In genomic region chr8:108496101-108496500, GRCm38 (mm10) we compare ENCODE assay signal across 19 mouse cellular contexts.
A peak's percentile ranks its signal among the peaks of the same experiment; 100 is the strongest.
DNase-seq lines count a peak whose midpoint lies in the region; ATAC-seq and TF ChIP-seq lines count a peak whose summit lies in the region.
"Had no signal": no experiment of that assay in that cellular context is flagged by ENCODE, and none has a peak within 500 bp of the region (broad histone marks: within the 10 kb centered on the region; RNA-seq: fewer than 3 reads in every experiment).

No protein-coding gene starts in this region.

- no peak overlapping the region for H3K4me2 ChIP-seq in forebrain, embryonic 13.5 days
- H3K4me2 ChIP-seq in forebrain, embryonic 11.5 days (ENCODE audit: low read depth, low read length, severe bottlenecking), result no peak overlapping the region
- H3K4me2 ChIP-seq in lung, postnatal 0 days (replicated peaks; ENCODE audit: low read depth, low read length), result no peak overlapping the region
- H3K4me2 ChIP-seq in forebrain, postnatal 0 days (ENCODE audit: low read depth), result no peak overlapping the region
- 0 out of 2 replicates have a peak overlapping the region, but pooled peaks have one; percentile 1 for H3K4me2 ChIP-seq in midbrain, embryonic 15.5 days
- H3K4me2 ChIP-seq: heart, embryonic 13.5 days; liver, embryonic 12.5 days had no signal

- 67% methylated on average over 12 of the region's 12 CpGs for WGBS in forebrain, embryonic 13.5 days
- 86% methylated on average over 12 of the region's 12 CpGs for WGBS in forebrain, embryonic 11.5 days
- WGBS in lung, postnatal 0 days, result 39% methylated on average over 12 of the region's 12 CpGs
- 48% methylated on average over 12 of the region's 12 CpGs for WGBS in forebrain, postnatal 0 days
- WGBS in midbrain, embryonic 15.5 days, result 43% methylated on average over 12 of the region's 12 CpGs

- no peak for TF ChIP-seq CTCF in lung, postnatal 0 days (IDR thresholded peaks at IDR 0.05)
- TF ChIP-seq CTCF in forebrain, postnatal 0 days (IDR thresholded peaks at IDR 0.05; ENCODE audit: low read depth), result no peak

- peak overlapping the region; percentile 31; the same call in 1 of the 2 replicates for H3K27ac ChIP-seq in forebrain, embryonic 13.5 days
- H3K27ac ChIP-seq in forebrain, embryonic 11.5 days (ENCODE audit: low read depth, low read length), result no peak overlapping the region
- H3K27ac ChIP-seq in lung, postnatal 0 days (ENCODE audit: low read length), result no peak overlapping the region
- H3K27ac ChIP-seq in forebrain, postnatal 0 days (ENCODE audit: low read depth, low read length), result no peak overlapping the region
- peak overlapping the region; percentile 74 for H3K27ac ChIP-seq in midbrain, embryonic 15.5 days
- H3K27ac ChIP-seq: heart, embryonic 13.5 days; liver, embryonic 12.5 days had no signal

- H3K9ac ChIP-seq in forebrain, embryonic 13.5 days, result no peak overlapping the region
- no peak overlapping the region for H3K9ac ChIP-seq in forebrain, embryonic 11.5 days (ENCODE audit: low read length)
- H3K9ac ChIP-seq in lung, postnatal 0 days (replicated peaks; ENCODE audit: low read depth), result no peak overlapping the region
- no peak overlapping the region for H3K9ac ChIP-seq in forebrain, postnatal 0 days
- H3K9ac ChIP-seq in midbrain, embryonic 15.5 days, result 0 out of 2 replicates have a peak overlapping the region, but pooled peaks have one; percentile 10
- H3K9ac ChIP-seq: heart, embryonic 13.5 days; liver, embryonic 12.5 days had no signal

- peaks cover 10% of the 10 kb centered on the region for H3K4me1 ChIP-seq in forebrain, embryonic 13.5 days
- no peaks in the 10 kb centered on the region for H3K4me1 ChIP-seq in forebrain, embryonic 11.5 days (replicated peaks; ENCODE audit: control insufficient read depth, insufficient read depth, low read length)
- no peaks in the 10 kb centered on the region for H3K4me1 ChIP-seq in lung, postnatal 0 days (ENCODE audit: insufficient read depth, low read depth, low read length)
- 0 out of 2 replicates have a peak, but pooled peaks cover 9% of the 10 kb centered on the region for H3K4me1 ChIP-seq in forebrain, postnatal 0 days (ENCODE audit: insufficient read depth)
- peaks cover 15% of the 10 kb centered on the region for H3K4me1 ChIP-seq in midbrain, embryonic 15.5 days
- H3K4me1 ChIP-seq: heart, embryonic 13.5 days; liver, embryonic 12.5 days had no signal

- DNase-seq in forebrain, embryonic 11.5 days (ENCODE audit: low spot score), result no peak
- peak; percentile 7 for DNase-seq in lung, postnatal 0 days (ENCODE audit: low spot score)
- DNase-seq in lung, postnatal 10 days, result no peak
- peak; percentile 62 for DNase-seq in forebrain, postnatal 0 days
- no peak for DNase-seq in spleen, postnatal 4 days (ENCODE audit: low spot score in 2 of 2)
- DNase-seq: cerebellum, adult 11 months; cerebellum, postnatal 25 days; gastrocnemius, postnatal 36 days; heart, postnatal 36 days; kidney, adult 11 months; kidney, postnatal 10 days; lung, postnatal 14 days; thymus, adult 2 months had no signal

- no peaks in the 10 kb centered on the region for H3K27me3 ChIP-seq in forebrain, embryonic 13.5 days
- H3K27me3 ChIP-seq in forebrain, embryonic 11.5 days (ENCODE audit: control insufficient read depth, insufficient read depth, low read length), result no peaks in the 10 kb centered on the region
- H3K27me3 ChIP-seq in lung, postnatal 0 days (replicated peaks; ENCODE audit: insufficient read depth, low read length), result no peaks in the 10 kb centered on the region
- H3K27me3 ChIP-seq in forebrain, postnatal 0 days (ENCODE audit: insufficient read depth, low read length), result no peaks in the 10 kb centered on the region; the same call in 1 of the 2 replicates
- no peaks in the 10 kb centered on the region for H3K27me3 ChIP-seq in midbrain, embryonic 15.5 days (replicated peaks)
- H3K27me3 ChIP-seq: CH12.LX; heart, embryonic 13.5 days; liver, embryonic 12.5 days had no signal

- ATAC-seq in forebrain, embryonic 13.5 days, result no peak
- ATAC-seq in forebrain, embryonic 11.5 days (replicated peaks; ENCODE audit: low FRiP score), result no peak
- no peak for ATAC-seq in lung, postnatal 0 days
- ATAC-seq in forebrain, postnatal 0 days, result peak; percentile 68; the same call in 1 of the 2 replicates
- peak; percentile 30; the same call in 1 of the 2 replicates for ATAC-seq in midbrain, embryonic 15.5 days (replicated peaks)
- no peak for ATAC-seq in megakaryocyte progenitor cell, adult 5-6 weeks (replicated peaks; ENCODE audit: poor library complexity)
- ATAC-seq: liver, embryonic 12.5 days had no signal

- H3K4me3 ChIP-seq in forebrain, embryonic 13.5 days, result no peak overlapping the region
- no peak overlapping the region for H3K4me3 ChIP-seq in forebrain, embryonic 11.5 days (ENCODE audit: low read depth, low read length)
- H3K4me3 ChIP-seq in lung, postnatal 0 days (ENCODE audit: low read depth, low read length), result no peak overlapping the region
- H3K4me3 ChIP-seq in forebrain, postnatal 0 days (ENCODE audit: low read depth, low read length), result no peak overlapping the region
- H3K4me3 ChIP-seq in midbrain, embryonic 15.5 days, result no peak overlapping the region
- H3K4me3 ChIP-seq: heart, embryonic 13.5 days; liver, embryonic 12.5 days had no signal

- no peaks in the 10 kb centered on the region for H3K36me3 ChIP-seq in forebrain, embryonic 13.5 days (ENCODE audit: poor library complexity, severe bottlenecking)
- no peaks in the 10 kb centered on the region for H3K36me3 ChIP-seq in forebrain, embryonic 11.5 days (ENCODE audit: control insufficient read depth, insufficient read depth, low read length)
- H3K36me3 ChIP-seq in lung, postnatal 0 days (ENCODE audit: insufficient read depth, low read length), result no peaks in the 10 kb centered on the region
- no peaks in the 10 kb centered on the region for H3K36me3 ChIP-seq in forebrain, postnatal 0 days (ENCODE audit: insufficient read depth)
- H3K36me3 ChIP-seq in midbrain, embryonic 15.5 days (replicated peaks), result no peaks in the 10 kb centered on the region
- H3K36me3 ChIP-seq: heart, embryonic 13.5 days; liver, embryonic 12.5 days had no signal

- TF ChIP-seq EP300 in lung, postnatal 0 days (IDR thresholded peaks at IDR 0.05), result no peak

- H3K9me3 ChIP-seq in forebrain, embryonic 13.5 days (replicated peaks), result no peaks in the 10 kb centered on the region
- no peaks in the 10 kb centered on the region for H3K9me3 ChIP-seq in forebrain, embryonic 11.5 days (ENCODE audit: control insufficient read depth, low read length)
- no peaks in the 10 kb centered on the region for H3K9me3 ChIP-seq in lung, postnatal 0 days (ENCODE audit: low read length)
- H3K9me3 ChIP-seq in forebrain, postnatal 0 days (ENCODE audit: low read length), result no peaks in the 10 kb centered on the region
- H3K9me3 ChIP-seq in midbrain, embryonic 15.5 days, result no peaks in the 10 kb centered on the region
- H3K9me3 ChIP-seq: heart, embryonic 13.5 days; liver, embryonic 12.5 days had no signal

Comparison
In these comparisons a context has a peak if more than half of its experiments do, and no peak if none do; other contexts are left out.
1. ATAC-seq: peak in forebrain, postnatal 0 days (single experiment) and midbrain, embryonic 15.5 days (single experiment); none in forebrain, embryonic 13.5 days (single experiment), forebrain, embryonic 11.5 days (single experiment), lung, postnatal 0 days (single experiment) and megakaryocyte progenitor cell, adult 5-6 weeks (single experiment).
2. H3K27ac ChIP-seq: peak in forebrain, embryonic 13.5 days (single experiment) and midbrain, embryonic 15.5 days (single experiment); none in forebrain, embryonic 11.5 days (single experiment), lung, postnatal 0 days (single experiment) and forebrain, postnatal 0 days (single experiment).
3. DNase-seq: peak in lung, postnatal 0 days (single experiment) and forebrain, postnatal 0 days (single experiment); none in forebrain, embryonic 11.5 days (single experiment), lung, postnatal 10 days (single experiment) and spleen, postnatal 4 days (0 of 2).